Mouse (Mus musculus): ENCODE measurements around the gene Ank2.

DNA sequence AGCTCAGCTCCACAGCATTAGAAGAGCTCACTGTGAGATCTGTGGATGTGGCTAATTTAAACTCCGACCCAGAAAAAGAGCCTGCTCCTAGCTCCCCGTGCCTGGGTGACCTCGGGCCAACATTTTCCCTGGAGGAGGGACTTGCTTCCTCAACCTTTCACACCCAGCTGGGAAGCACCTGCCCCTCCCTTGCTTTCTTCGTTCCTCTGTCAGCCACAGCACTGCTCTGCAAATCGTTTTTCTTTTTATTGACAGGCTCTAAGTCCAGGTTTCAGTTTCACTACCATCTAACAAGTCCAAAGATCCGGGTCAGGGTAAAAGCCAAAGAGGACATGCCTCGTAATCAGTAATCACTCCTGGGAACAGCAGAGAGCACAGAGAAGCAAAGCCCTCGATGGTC, 375.8 kb downstream of the Ank2 start:
- TF ChIP-seq CTCF (IDR thresholded peaks at IDR 0.05; ENCODE audit: low read depth, low read length) (no peak), POLR2A (IDR thresholded peaks at IDR 0.05; ENCODE audit: extremely low read depth, insufficient read depth, low read length) (no peak)

Data from liver, adult 2 months (tissue).